Mouse (Mus musculus): ENCODE data around the gene Dusp7. TPM values are rescaled to one million over a fixed set of nuclear protein-coding genes. Genes with fewer than 3 reads are reported as not detected.

The Dusp7 gene
- 28.5 TPM for polyA plus RNA-seq (2017; shearing (Covaris generic))

DNA sequence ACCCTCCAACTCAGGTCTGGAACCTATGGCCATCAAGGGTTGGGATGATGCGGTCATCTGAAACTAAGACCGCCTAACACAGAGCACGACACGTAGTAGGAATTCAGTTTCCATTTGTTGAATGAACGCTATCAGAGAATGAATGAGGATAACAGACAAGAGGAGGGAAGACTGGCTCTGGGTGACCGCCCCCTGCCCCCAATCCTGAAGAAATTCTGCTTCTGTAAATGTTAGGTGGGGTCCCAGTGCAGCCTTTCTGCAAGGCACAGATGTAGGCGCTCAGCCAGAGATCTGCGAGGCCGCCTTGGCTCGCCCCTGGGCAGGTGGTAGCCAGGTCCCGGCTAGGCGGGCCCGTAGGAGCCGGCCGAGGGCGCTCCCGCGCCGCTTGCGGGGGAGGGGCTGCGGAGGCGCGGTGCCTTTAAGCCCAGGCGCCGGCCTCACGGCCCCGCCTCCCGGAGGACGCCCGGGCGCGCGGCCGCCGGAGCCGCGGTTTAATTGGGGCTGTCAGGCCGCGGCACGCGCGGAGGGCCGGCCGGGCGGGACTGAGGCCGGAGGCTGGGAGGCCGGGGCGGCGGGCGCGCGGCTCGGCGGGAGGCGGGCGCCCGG lies at the start of gene Dusp7:
Dusp7 (plus strand) TSS at position 521 of the 606 bp plus-strand sequence.

Other genes with a start within 250 kb of the Dusp7 start
- 2.6 TPM for gene Glyctk, start 210.5 kb upstream of the Dusp7 start, polyA plus RNA-seq (2017; shearing (Covaris generic))
- gene Wdr82, start 197.7 kb upstream of the Dusp7 start, polyA plus RNA-seq (2017; shearing (Covaris generic)), result 49.7 TPM
- gene Ppm1m, start 168.9 kb upstream of the Dusp7 start, polyA plus RNA-seq (2017; shearing (Covaris generic)), result 46.1 TPM
- 115 TPM for gene Twf2, start 165.5 kb upstream of the Dusp7 start, polyA plus RNA-seq (2017; shearing (Covaris generic))
- not detected for gene Tlr9, start 146.0 kb upstream of the Dusp7 start, polyA plus RNA-seq (2017; shearing (Covaris generic))
- gene Alas1, start 120.0 kb upstream of the Dusp7 start, polyA plus RNA-seq (2017; shearing (Covaris generic)), result 20.0 TPM
- 2.5 TPM for gene Poc1a, start 87.6 kb upstream of the Dusp7 start, polyA plus RNA-seq (2017; shearing (Covaris generic))
- gene Rpl29, start 60.8 kb downstream of the Dusp7 start, polyA plus RNA-seq (2017; shearing (Covaris generic)), result 701 TPM
- 28.6 TPM for gene Acy1, start 69.7 kb downstream of the Dusp7 start, polyA plus RNA-seq (2017; shearing (Covaris generic))
- gene Abhd14b, start 78.8 kb downstream of the Dusp7 start, polyA plus RNA-seq (2017; shearing (Covaris generic)), result 8.5 TPM
- gene Abhd14a, start 79.0 kb downstream of the Dusp7 start, polyA plus RNA-seq (2017; shearing (Covaris generic)), result 27.0 TPM
- gene Pcbp4, start 84.7 kb downstream of the Dusp7 start, polyA plus RNA-seq (2017; shearing (Covaris generic)), result 16.2 TPM
- gene Gpr62, start 97.3 kb downstream of the Dusp7 start, polyA plus RNA-seq (2017; shearing (Covaris generic)), result not detected
- gene Rrp9, start 107.3 kb downstream of the Dusp7 start, polyA plus RNA-seq (2017; shearing (Covaris generic)), result 69.9 TPM
- 43.0 TPM for gene Parp3, start 108.3 kb downstream of the Dusp7 start, polyA plus RNA-seq (2017; shearing (Covaris generic))
- not detected for gene Iqcf1, start 131.3 kb downstream of the Dusp7 start, polyA plus RNA-seq (2017; shearing (Covaris generic))
- gene Iqcf5, start 145.9 kb downstream of the Dusp7 start, polyA plus RNA-seq (2017; shearing (Covaris generic)), result not detected
- gene Iqcf3, start 193.0 kb downstream of the Dusp7 start, polyA plus RNA-seq (2017; shearing (Covaris generic)), result 1.1 TPM
- not detected for gene Iqcf4, start 202.4 kb downstream of the Dusp7 start, polyA plus RNA-seq (2017; shearing (Covaris generic))